Mouse (Mus musculus): ENCODE results near the gene Gm29289. TPM values are rescaled to one million over a fixed set of nuclear protein-coding genes. Genes with fewer than 3 reads are reported as not detected.
"Not testable (repeated sequence)": the region's sequence is repeated elsewhere in the genome, so short reads cannot be mapped to it uniquely, and the experiment has no call there.

The Gm29289 gene
- not detected in 2 replicates for total RNA-seq (2017)

- not testable (repeated sequence) for ATAC-seq (ENCODE audit: extremely low read depth, insufficient number of reproducible peaks, low FRiP score, poor library complexity, severe bottlenecking)
These were observed at the start of gene Gm29289 for GRCm38 (mm10) chrY:2932282-2932681. Gene Gm29289, plus strand, starts transcription at chrY:2932582.

GRCm38 (mm10) chrY:2900689-2901088 lies 31.7 kb upstream of the Gm29289 start, which contains the start of gene Gm10352:
Gene Gm10352, plus strand, starts transcription at chrY:2900989.
- not testable (repeated sequence) for ATAC-seq (ENCODE audit: extremely low read depth, insufficient number of reproducible peaks, low FRiP score, poor library complexity, severe bottlenecking)

Other genes with a start within 250 kb of the Gm29289 start
- gene H2al2b, start 211.9 kb upstream of the Gm29289 start, total RNA-seq (2017) = not detected in 2 replicates
- not detected in 2 replicates for gene Gm4064, start 136.4 kb upstream of the Gm29289 start, total RNA-seq (2017)
- not detected in 2 replicates for gene Rbmy, start 101.9 kb upstream of the Gm29289 start, total RNA-seq (2017)
- gene Gm10256, start 101.9 kb upstream of the Gm29289 start, total RNA-seq (2017) = not detected in 2 replicates
- not detected in 2 replicates for gene Gm10352, start 31.6 kb upstream of the Gm29289 start, total RNA-seq (2017)

All from neutrophil, adult 5-6 weeks (primary cell).